Mouse (Mus musculus): ENCODE results near the gene Dhh.

DNA sequence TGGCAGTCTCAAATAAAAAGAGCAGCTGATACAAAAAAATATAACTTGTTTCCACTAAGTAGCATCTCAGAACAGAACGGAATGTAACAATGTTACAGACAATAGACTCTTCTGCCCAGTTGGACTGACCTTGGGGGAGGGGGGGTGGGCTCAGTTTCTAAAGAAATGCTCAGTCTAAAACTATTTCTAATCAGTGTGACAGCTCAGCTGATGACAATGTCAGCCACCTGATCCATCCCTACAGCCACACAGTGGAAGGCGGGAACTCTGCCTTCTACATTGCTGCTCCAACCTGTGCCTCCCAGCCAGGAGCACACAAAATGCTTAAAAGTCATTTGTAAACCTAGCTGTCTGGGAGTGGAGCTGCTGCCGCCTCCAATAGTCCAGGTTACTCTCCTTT lies 49.5 kb upstream of the Dhh start:
- TF ChIP-seq POLR2A (IDR thresholded peaks at IDR 0.05; ENCODE audit: low read depth, low read length) (no peak), KAT2A (IDR thresholded peaks at IDR 0.05; ENCODE audit: insufficient replicate concordance, low read length) (no peak), CHD2 (IDR thresholded peaks at IDR 0.05; ENCODE audit: low read length) (no peak), E2F4 (IDR thresholded peaks at IDR 0.05; ENCODE audit: insufficient replicate concordance, low read depth, low read length) (no peak), ZC3H11A (IDR thresholded peaks at IDR 0.05; ENCODE audit: low read depth, low read length) (no peak), CTCF (conservative IDR thresholded peaks at IDR 0.05 in 1 of 2, IDR thresholded peaks at IDR 0.05 in 1 of 2; ENCODE audit: low read depth in 2 of 2, low read length in 2 of 2) (no peak), USF2 (conservative IDR thresholded peaks at IDR 0.05; ENCODE audit: low read depth, low read length) (no peak), MAX (IDR thresholded peaks at IDR 0.05; ENCODE audit: low read length) (no peak)

Data from CH12.LX (cell line).